Mouse (Mus musculus): ENCODE measurements around the gene Hist1h3e.

Gene Hist1h3e

DNA sequence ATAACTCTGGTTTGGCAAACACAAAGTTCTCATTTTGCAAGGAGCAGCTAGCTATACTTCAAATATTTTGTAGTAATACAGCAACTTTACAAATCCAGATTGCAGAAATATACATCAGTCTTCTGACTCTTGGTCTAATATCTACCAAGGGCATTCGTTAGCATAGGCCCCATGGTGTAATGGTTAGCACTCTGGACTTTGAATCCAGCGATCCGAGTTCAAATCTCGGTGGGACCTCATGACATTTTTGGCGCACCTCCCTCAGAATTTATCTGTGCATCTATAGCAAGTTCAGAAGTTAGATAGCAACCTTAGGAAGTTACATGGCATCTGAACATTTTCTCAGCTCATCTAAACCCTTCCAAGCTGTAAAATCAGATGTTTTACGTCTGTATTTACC, 43.3 kb downstream of the Hist1h3e start:
- DNase-seq (ENCODE audit: low read depth, low spot score): peak; percentile 88

DNA sequence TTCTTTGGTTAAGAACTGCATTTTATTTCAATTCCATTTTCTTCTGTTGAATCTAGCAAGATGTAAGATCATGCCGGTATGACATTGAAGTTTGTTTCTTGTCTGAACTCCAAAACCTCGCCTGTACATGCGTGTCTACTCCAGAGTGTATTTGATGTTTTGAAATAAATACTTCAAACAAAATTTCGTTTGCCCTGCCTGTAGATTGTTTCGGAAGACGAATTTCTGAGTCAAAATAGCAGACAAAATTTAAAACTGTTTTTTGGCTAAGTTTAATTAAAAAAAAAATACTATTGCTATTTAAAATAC, 43.9 kb downstream of the Hist1h3e start:
- DNase-seq (ENCODE audit: low read depth, low spot score): no peak

DNA sequence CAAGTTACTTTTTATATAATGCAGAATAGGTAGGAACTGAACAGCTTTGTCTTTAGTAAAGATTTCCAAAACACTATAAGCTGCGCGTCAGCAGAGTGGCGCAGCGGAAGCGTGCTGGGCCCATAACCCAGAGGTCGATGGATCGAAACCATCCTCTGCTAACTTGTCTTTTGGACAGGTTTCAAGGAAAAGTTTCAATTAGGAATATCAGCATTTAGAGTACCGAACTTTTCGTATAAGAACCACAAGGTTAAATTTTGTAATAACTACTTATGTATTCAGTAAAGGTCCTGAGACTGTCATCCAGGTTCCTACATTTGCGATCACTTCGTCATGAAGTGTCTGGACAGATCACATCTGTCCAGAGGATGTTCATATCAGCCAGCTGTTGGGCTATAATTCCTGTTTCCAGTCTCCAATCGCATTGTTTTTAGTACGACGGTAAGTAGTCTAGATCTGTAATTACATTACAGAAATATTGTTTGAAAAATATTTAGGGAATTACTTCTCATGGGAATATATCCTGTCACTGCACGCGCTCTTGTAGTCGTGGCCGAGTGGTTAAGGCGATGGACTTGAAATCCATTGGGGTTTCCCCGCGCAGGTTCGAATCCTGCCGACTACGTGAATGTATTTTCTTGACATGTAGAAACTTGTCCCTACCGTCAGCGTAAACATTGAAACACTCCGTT, 44.4 kb downstream of the Hist1h3e start:
- peak; percentile 92 for DNase-seq (ENCODE audit: low read depth, low spot score)

DNA sequence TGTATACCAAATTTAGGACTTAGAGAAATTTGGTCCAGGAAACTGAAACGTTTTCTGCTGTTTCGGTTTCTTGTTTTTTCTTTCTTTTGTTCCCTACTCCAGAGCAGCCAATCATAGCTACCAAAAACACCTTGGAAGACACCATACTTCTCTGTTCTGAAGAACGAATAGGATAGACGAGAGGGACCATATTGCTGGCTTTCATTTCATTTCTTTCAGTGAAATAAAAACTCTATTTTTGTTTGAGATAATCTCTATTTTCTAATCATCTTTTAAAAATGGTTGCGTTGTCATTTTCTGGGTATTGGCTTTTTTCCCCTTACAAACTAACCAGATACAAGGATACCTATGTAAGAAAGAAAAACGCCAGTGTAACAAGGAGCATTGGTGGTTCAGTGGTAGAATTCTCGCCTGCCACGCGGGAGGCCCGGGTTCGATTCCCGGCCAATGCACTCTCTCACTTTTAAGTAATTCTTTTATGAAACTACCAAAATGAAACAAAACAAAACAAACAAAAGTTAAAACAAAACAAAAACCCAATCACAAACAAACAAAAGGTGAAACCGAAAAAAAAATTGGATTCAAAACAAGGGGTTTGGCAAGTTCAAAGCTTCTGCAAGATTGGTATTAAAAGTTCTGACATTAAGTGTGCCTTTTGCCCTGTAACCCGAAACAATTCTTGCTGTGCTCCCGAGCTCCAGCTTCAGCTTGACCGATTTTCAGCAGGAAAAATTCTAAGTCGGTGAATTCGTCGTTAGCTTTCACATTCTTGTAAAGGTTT, 45.2 kb downstream of the Hist1h3e start:
- DNase-seq (ENCODE audit: low read depth, low spot score): peak; percentile 63

DNA sequence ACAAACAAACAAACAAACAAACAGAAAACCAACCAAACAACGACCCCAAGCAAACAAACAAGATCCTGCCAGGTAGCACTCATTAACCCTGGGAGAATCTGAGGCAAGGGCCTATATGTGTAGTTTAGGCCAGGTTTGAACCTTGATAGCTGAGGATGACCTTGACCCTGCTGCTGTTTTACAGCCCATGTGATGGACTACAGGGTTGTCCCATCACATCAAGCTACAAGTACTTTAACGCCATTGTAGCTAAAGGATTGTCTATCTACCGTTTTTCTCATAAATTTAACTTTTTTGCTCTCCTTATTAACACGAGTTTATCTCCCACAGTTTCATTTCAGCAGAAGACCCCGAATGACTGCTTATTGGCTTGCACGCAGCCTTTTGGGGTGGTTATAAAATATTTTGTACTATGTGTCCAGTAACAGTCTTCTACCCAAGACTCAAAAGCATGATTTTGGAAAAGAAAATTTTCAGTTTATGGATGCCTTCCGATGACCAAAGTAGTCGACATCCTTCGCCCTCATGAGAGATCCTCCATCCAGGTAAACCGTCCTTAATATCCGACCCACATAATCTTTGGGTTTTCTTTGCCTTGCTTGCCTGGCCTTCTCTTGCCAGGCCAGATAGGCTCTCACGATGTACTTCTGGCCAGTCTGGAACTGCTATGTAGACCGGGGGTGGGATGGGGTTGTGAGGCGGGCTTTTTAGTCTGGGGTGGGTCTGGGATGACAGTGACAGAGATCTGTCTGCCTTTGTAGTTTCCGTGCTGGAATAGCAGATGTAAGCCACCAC, 46.1 kb downstream of the Hist1h3e start:
- peak; percentile 82 for DNase-seq (ENCODE audit: low read depth, low spot score)

DNA sequence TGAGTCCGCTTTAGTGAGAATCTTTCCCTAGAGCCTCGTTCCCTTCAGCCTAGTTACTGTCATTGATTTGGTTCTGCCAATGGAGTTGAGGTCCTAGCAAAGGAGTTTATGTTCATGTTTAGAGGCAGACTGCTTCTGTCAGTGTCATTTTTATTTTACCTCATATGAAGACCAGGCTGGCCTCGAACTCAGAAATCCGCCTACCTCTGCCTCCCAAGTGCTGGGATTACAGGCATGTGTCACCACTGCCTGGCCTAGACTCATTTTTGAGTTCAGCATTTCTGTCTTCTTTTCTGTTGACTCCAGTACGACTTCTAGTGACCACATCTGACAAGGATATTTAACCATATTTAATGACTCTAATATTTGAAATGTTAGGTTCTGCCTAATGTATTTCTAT, 46.9 kb downstream of the Hist1h3e start:
- DNase-seq (ENCODE audit: low read depth, low spot score): peak; percentile 72

DNA sequence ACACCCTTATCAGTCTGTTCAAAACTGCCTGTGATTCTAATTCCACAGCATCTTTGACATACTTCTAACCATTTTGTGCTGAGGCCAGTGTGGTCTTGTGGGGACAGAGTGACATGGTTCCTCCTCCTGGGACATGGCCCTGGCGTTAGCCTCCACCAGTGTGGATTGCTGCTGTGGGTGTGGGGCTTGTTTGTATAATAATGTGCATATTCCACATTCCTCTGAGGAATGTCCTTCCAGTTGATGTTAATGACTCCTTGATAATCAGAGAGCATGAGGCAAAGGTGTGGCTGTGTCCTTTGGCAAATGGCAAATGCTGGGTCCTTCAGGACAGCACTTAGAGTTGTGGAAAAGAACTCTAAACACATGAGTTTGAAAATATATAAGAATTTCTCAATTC, 48.7 kb downstream of the Hist1h3e start:
- DNase-seq (ENCODE audit: low read depth, low spot score): peak; percentile 59

All from ES-CJ7 (cell line).